Comparison of ENCODE assay signal across 10 mouse cellular contexts in the genomic region with DNA sequence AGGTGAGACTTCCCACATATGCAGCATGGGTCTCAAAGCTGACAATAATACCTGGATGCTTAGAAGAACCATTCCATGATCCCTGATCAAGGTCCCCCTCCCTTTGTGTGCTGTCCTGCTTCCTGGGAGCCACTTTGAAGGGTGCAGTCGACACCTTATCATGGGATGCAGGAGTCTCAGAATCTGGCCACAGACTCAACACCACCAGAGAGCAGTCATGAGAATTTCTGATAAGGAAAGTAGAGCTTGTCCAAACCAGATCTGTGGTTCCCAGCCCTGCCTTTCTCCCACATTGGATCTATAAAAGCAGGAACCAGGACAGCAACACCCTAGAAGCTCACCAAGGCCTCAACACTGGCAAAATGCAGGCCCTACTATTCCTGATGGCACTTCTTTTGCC. TPM values are rescaled to one million over a fixed set of nuclear protein-coding genes. Genes with fewer than 3 reads are reported as not detected.
"Had no signal": no experiment of that assay in that cellular context is flagged by ENCODE, and none has a peak within 500 bp of the region (broad histone marks: within the 10 kb centered on the region; RNA-seq: fewer than 3 reads in every experiment).

Gene Mcpt2 (plus strand): TSS at position 250 of the 400 bp plus-strand sequence.

RNA-seq across cellular contexts. Expression of gene Mcpt2, which starts in this region (rescaled TPM):
- polyA plus RNA-seq: lung, embryonic 14.5 days; lung, embryonic 16.5 days; midbrain, embryonic 10.5 days; midbrain, embryonic 12.5 days; midbrain, embryonic 14.5 days; midbrain, embryonic 16.5 days; myocyte; neural tube, embryonic 11.5 days; neural tube, embryonic 13.5 days; neural tube, embryonic 15.5 days had no signal
